Mouse (Mus musculus) forebrain, postnatal 0 days (tissue): ENCODE results near the gene Cep104. TPM values are rescaled to one million over a fixed set of nuclear protein-coding genes. Genes with fewer than 3 reads are reported as not detected.
A peak's percentile ranks its signal among the peaks of the same experiment; 100 is the strongest.

Experiments used
- ATAC-seq: fragments of 200-750 bp; cut with Nextera tagmentation; 2 replicates; pipeline ENCODE4 v1.8.0; 2017; ENCODE audit warnings: mild to moderate bottlenecking, moderate library complexity
- DNase-seq: peaks from one replicate; pipeline ENCODE4 v3.0.0-alpha.2; 2015
- H3K27ac ChIP-seq: fragments of 300-500 bp; sonication (generic); 2 replicates; pipeline ENCODE4 v1.5.1; 2014; ENCODE audit warnings: low read depth, mild to moderate bottlenecking, antibody characterized with exemption, low read length, moderate library complexity, mixed read lengths
- H3K27me3 ChIP-seq: fragments of 300-500 bp; sonication (generic); 2 replicates; pipeline ENCODE4 v1.6.1; 2014; ENCODE audit warnings: mild to moderate bottlenecking, low read length, mixed read lengths; ENCODE audit not compliant: insufficient read depth
- H3K36me3 ChIP-seq: fragments of 300-500 bp; sonication (generic); 2 replicates; pipeline ENCODE4 v1.6.1; 2014; ENCODE audit warnings: mild to moderate bottlenecking, moderate library complexity; ENCODE audit not compliant: insufficient read depth
- H3K4me1 ChIP-seq: fragments of 300-500 bp; sonication (generic); 2 replicates; pipeline ENCODE4 v1.6.1; 2014; ENCODE audit warnings: antibody characterized with exemption; ENCODE audit not compliant: insufficient read depth
- H3K4me2 ChIP-seq: fragments of 300-500 bp; sonication (generic); 2 replicates; pipeline ENCODE4 v1.6.1; 2014; ENCODE audit warnings: low read depth, mild to moderate bottlenecking, moderate library complexity
- H3K4me3 ChIP-seq: fragments of 300-500 bp; sonication (generic); 2 replicates; pipeline ENCODE4 v1.5.1; 2014; ENCODE audit warnings: low read depth, low read length, mixed read lengths
- H3K9ac ChIP-seq: fragments of 300-500 bp; sonication (generic); 2 replicates; pipeline ENCODE4 v1.6.1; 2014; ENCODE audit warnings: mild to moderate bottlenecking
- H3K9me3 ChIP-seq: fragments of 300-500 bp; sonication (generic); 2 replicates; pipeline ENCODE4 v1.6.1; 2016; ENCODE audit warnings: low read length
- CTCF ChIP-seq: sonication (generic); IDR thresholded peaks from 2 replicates; pipeline ENCODE4 v1.5.1; 2016; ENCODE audit warnings: antibody characterized with exemption, control low read depth, low read depth
- WGBS: fragments of 180-500 bp; shearing (Covaris S2); extraction: QIAGEN DNeasy Blood & Tissue Kit; methylation state at CpG from one replicate; pipeline ENCODE4 v1.1.7; 2014; 5-methylcytosine and 5-hydroxymethylcytosine counted together
- polyA plus RNA-seq: library from polyadenylated mRNA; unstranded; fragments of >200 nt; fragmentation: Nextera tagmentation; extraction: Ambion mirVana; gene quantifications from 2 replicates; pipeline ENCODE4 v1.2.1, GENCODE M21; 2015
- total RNA-seq: library from RNA; depleted of rRNA; stranded (reverse); fragments of >200 nt; gene quantifications from 2 replicates; pipeline ENCODE4 v1.2.3, GENCODE M21; 2014

The Cep104 gene
- total and polyA plus RNA-seq, 2 experiments from 2014 or later = 9.9 to 10.5 TPM

DNA sequence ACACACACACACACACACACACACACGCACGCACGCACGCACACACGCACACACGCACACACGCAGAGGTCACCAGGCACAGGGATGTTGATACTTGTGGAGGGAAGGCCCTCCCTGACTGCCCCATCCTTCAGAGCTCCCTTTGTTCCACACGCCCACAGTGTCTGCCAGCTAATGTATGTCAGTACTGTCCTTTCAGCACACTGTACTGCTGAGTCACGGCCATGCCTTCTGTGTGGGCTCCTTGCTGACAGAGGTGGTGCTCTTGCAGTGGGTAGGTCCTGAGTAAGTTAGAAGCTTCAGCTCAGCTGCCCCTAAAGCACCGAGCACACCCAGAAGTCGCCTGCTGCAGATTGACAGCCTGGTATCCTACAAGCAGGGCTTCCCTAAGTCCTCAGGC is 5.5 kb downstream of the Cep104 start:
- Histone ChIP-seq H3K9me3 (no peaks in the 10 kb centered on the region), H3K36me3 (peaks cover 63% of the 10 kb centered on the region), H3K4me3 (no peak overlapping the region), H3K4me2 (no peak overlapping the region), H3K9ac (no peak overlapping the region), H3K4me1 (peaks cover 14% of the 10 kb centered on the region; the same call in 1 of the 2 replicates), H3K27me3 (no peaks in the 10 kb centered on the region), H3K27ac (no peak overlapping the region)
- 97% methylated on average over 11 of the region's 11 CpGs for WGBS
- no peak for ATAC-seq
- no peak for TF ChIP-seq CTCF
- no peak for DNase-seq

GRCm38 (mm10) chr4:153992715-153993114 is 17.7 kb downstream of the Cep104 start:
- Histone ChIP-seq H3K4me1 (no peaks in the 10 kb centered on the region), H3K9ac (no peak overlapping the region), H3K4me2 (no peak overlapping the region), H3K4me3 (no peak overlapping the region), H3K27ac (no peak overlapping the region), H3K9me3 (no peaks in the 10 kb centered on the region), H3K27me3 (no peaks in the 10 kb centered on the region), H3K36me3 (peaks cover 90% of the 10 kb centered on the region)
- TF ChIP-seq CTCF = no peak
- 91% methylated on average over 10 of the region's 10 CpGs for WGBS
- ATAC-seq = no peak
- DNase-seq = no peak

GRCm38 (mm10) chr4:153993505-153993904 is 18.5 kb downstream of the Cep104 start:
- H3K4me2 ChIP-seq = no peak overlapping the region
- DNase-seq (no peak), ATAC-seq (no peak)
- no peak overlapping the region for H3K9ac ChIP-seq
- H3K36me3 ChIP-seq = peaks cover 90% of the 10 kb centered on the region
- 92% methylated on average over 8 of the region's 8 CpGs for WGBS
- no peaks in the 10 kb centered on the region for H3K9me3 ChIP-seq
- no peak for TF ChIP-seq CTCF
- no peak overlapping the region for H3K4me3 ChIP-seq
- H3K4me1 ChIP-seq = no peaks in the 10 kb centered on the region
- H3K27me3 ChIP-seq = no peaks in the 10 kb centered on the region
- H3K27ac ChIP-seq = no peak overlapping the region

- Histone ChIP-seq H3K27me3 (no peaks in the 10 kb centered on the region), H3K4me2 (no peak overlapping the region), H3K4me1 (no peaks in the 10 kb centered on the region), H3K27ac (no peak overlapping the region), H3K4me3 (no peak overlapping the region), H3K9me3 (no peaks in the 10 kb centered on the region), H3K36me3 (peaks cover 53% of the 10 kb centered on the region), H3K9ac (no peak overlapping the region)
- WGBS = 90% methylated on average over 5 of the region's 5 CpGs
- DNase-seq = no peak
- ATAC-seq = 0 out of 2 replicates have a peak, but pooled peaks have one; percentile 3
- TF ChIP-seq CTCF = no peak
Observed at GRCm38 (mm10) chr4:154005488-154005887, 30.5 kb downstream of the Cep104 start.

DNA sequence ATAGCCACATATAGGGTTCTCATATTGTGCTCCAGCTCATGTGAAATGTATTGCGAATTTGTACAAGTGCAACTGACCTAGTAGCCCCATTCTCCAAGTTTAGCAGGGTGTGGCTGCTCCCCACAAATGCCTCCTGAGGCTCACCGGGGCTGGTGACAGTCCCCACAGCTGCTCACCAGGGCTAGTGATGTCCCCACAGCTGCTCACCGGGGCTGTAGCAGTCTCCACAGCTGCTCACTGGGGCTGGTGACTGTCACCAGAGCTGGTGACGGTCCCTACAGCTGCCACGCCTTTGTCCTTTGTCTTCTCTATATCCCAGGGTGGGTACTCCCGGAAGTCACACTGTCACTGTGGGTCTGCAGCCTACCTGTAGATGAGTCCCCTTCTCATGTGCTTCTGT is 31.3 kb downstream of the Cep104 start:
- DNase-seq (no peak), ATAC-seq (no peak)
- Histone ChIP-seq H3K27me3 (no peaks in the 10 kb centered on the region), H3K4me1 (no peaks in the 10 kb centered on the region), H3K27ac (no peak overlapping the region), H3K36me3 (peaks cover 53% of the 10 kb centered on the region), H3K4me3 (no peak overlapping the region), H3K9me3 (no peaks in the 10 kb centered on the region), H3K4me2 (no peak overlapping the region), H3K9ac (no peak overlapping the region)
- 93% methylated on average over 6 of the region's 6 CpGs for WGBS
- no peak for TF ChIP-seq CTCF

DNA sequence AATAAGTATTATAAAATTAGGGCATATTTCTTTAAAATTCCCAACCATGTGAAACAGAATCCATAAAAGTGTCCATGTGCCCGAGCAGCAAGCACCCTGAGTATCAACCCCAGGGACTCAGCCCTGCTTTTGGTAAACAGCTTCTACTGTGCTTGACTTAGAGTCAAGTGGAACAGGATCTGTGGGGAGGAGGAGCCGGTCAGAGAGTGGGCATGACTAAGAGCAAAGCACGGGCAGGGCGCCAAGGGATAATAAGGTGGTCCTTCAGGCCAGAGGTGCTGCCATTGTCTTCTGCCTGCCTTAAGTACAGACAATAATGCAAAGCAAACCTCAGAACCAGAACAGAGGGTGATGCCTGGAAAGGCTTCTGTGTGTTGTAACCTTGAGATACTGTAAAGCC is 32.8 kb downstream of the Cep104 start:
- H3K36me3 ChIP-seq = peaks cover 43% of the 10 kb centered on the region
- no peak for DNase-seq
- H3K27ac ChIP-seq = no peak overlapping the region
- H3K4me2 ChIP-seq = no peak overlapping the region
- 0 out of 2 replicates have a peak, but pooled peaks cover 3% of the 10 kb centered on the region for H3K4me1 ChIP-seq
- H3K9me3 ChIP-seq = no peaks in the 10 kb centered on the region
- H3K4me3 ChIP-seq = no peak overlapping the region
- H3K9ac ChIP-seq = no peak overlapping the region
- 74% methylated on average over 4 of the region's 4 CpGs for WGBS
- no peak for ATAC-seq
- no peaks in the 10 kb centered on the region for H3K27me3 ChIP-seq
- TF ChIP-seq CTCF = no peak

DNA sequence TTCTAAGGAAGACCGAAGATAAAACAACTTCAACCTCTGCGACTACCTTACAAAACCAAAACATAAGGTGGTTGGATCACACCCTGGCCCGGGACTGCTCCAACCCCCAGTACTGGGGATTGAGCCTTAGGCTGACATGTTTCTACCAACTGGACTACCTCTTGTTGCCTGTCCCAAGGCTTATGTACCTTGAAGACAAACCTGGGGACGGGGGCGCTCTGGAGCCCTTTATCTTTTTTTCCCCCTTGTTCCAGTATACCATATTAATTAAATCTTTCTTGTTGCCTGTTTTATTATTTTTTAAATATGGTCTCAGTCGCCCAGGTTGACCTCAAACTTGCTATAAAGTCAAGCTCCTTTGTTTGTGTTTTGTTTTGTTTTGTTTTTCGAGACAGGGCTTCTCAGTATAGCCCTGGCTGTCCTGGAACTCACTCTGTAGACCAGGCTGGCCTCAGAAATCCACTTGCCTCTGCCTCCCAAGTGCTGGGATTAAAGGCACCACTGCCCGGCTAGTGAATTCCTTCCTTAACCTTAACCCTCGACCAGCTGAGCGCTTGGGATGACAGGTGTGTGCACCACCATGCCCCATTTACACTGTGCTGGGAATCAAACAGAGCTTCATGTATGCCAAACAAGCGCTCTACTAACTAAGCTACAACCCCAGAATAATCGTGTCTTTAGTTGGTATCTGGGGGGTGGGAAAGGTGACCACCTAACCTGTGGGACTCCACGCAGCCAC is 36.1 kb downstream of the Cep104 start:
- peaks cover 27% of the 10 kb centered on the region for H3K36me3 ChIP-seq
- peak overlapping the region; percentile 93 for H3K4me2 ChIP-seq
- peak overlapping the region; percentile 93 for H3K4me3 ChIP-seq
- peak overlapping the region; percentile 85 for H3K9ac ChIP-seq
- H3K9me3 ChIP-seq = no peaks in the 10 kb centered on the region
- TF ChIP-seq CTCF = no peak
- WGBS = 30% methylated on average over 13 of the region's 13 CpGs
- peak overlapping the region; percentile 64 for H3K27ac ChIP-seq
- peak; percentile 58 for ATAC-seq
- peaks cover 12% of the 10 kb centered on the region for H3K4me1 ChIP-seq
- H3K27me3 ChIP-seq = no peaks in the 10 kb centered on the region
- no peak for DNase-seq
